Mouse (Mus musculus) liver, embryonic 14.5 days (tissue): ENCODE data around the gene Glyat. TPM values are rescaled to one million over a fixed set of nuclear protein-coding genes. Genes with fewer than 3 reads are reported as not detected.
A peak's percentile ranks its signal among the peaks of the same experiment; 100 is the strongest.

Experiments
- ATAC-seq: fragments of 200-750 bp; cut with Nextera tagmentation; 2 replicates; pipeline ENCODE4 v1.8.0; 2017; ENCODE audit warnings: moderate number of reproducible peaks, mild to moderate bottlenecking, moderate library complexity; ENCODE audit not compliant: insufficient read depth
- DNase-seq, 3 experiments: peaks; one replicate each; pipeline ENCODE4 v3.0.0-alpha.2; 2012 to 2013; ENCODE audit warnings: low read depth in 3 of 3, low spot score in 3 of 3
- H3K27ac ChIP-seq: fragments of 300-500 bp; sonication (generic); 2 replicates; pipeline ENCODE4 v1.5.1; 2014; ENCODE audit warnings: moderate library complexity, mild to moderate bottlenecking, control low read depth, inconsistent platforms
- H3K27me3 ChIP-seq: fragments of 300-500 bp; sonication (generic); 2 replicates; pipeline ENCODE4 v1.6.1; 2014; ENCODE audit warnings: mild to moderate bottlenecking, low read length, moderate library complexity; ENCODE audit not compliant: control insufficient read depth, insufficient read depth
- H3K36me3 ChIP-seq: fragments of 300-500 bp; sonication (generic); replicated peaks from 2 replicates; pipeline ENCODE4 v1.6.1; 2014; ENCODE audit warnings: low read depth; ENCODE audit not compliant: control insufficient read depth, insufficient read depth
- H3K4me1 ChIP-seq, 2 experiments: fragments of 200-500 bp in 1 of 2; fragments of 300-500 bp in 1 of 2; sonication (generic) in 1 of 2; replicated peaks; 2 replicates each; pipeline ENCODE4 v1.6.1; 2012 to 2014; ENCODE audit warnings: antibody characterized with exemption in 1 of 2, inconsistent platforms in 1 of 2, low read length in 1 of 2; ENCODE audit not compliant: control insufficient read depth in 2 of 2, insufficient read depth in 2 of 2
- H3K4me2 ChIP-seq: fragments of 300-500 bp; sonication (generic); 2 replicates; pipeline ENCODE4 v1.6.1; 2014; ENCODE audit warnings: low read depth, mild to moderate bottlenecking, control low read depth, moderate library complexity
- H3K4me3 ChIP-seq, 2 experiments: fragments of 200-500 bp in 1 of 2; fragments of 300-500 bp in 1 of 2; sonication (generic) in 1 of 2; 2 replicates each; pipeline ENCODE4 v1.5.1; 2012 to 2014; ENCODE audit warnings: low read depth in 2 of 2, low read length in 2 of 2, mild to moderate bottlenecking in 2 of 2, control low read depth in 1 of 2, inconsistent platforms in 1 of 2, moderate library complexity in 1 of 2; ENCODE audit not compliant: insufficient read depth in 1 of 2
- H3K9ac ChIP-seq: fragments of 300-500 bp; sonication (generic); replicated peaks from 2 replicates; pipeline ENCODE4 v1.6.1; 2014; ENCODE audit warnings: mild to moderate bottlenecking, control low read depth, moderate library complexity
- H3K9me3 ChIP-seq: fragments of 300-500 bp; sonication (generic); 2 replicates; pipeline ENCODE4 v1.6.1; 2016; ENCODE audit warnings: low read length, mixed read lengths; ENCODE audit not compliant: control insufficient read depth
- CTCF ChIP-seq: IDR thresholded peaks from 2 replicates; pipeline ENCODE4 v1.5.1; 2016; ENCODE audit warnings: antibody characterized with exemption, low read depth, control low read depth
- EP300 ChIP-seq: IDR thresholded peaks from 2 replicates; pipeline ENCODE4 v1.6.1; 2016; ENCODE audit warnings: antibody characterized with exemption, low read depth
- WGBS: fragments of 180-500 bp; shearing (Covaris S2); extraction: QIAGEN DNeasy Blood & Tissue Kit; methylation state at CpG from one replicate; pipeline ENCODE4 v1.1.7; 2014; ENCODE audit not compliant: insufficient replicate concordance; 5-methylcytosine and 5-hydroxymethylcytosine counted together
- polyA plus RNA-seq, 2 experiments: library from polyadenylated mRNA; depleted of rRNA in 1 of 2; stranded (reverse) in 1 of 2; unstranded in 1 of 2; fragments of >200 nt; fragmentation: Nextera tagmentation in 1 of 2; extraction: Ambion mirVana in 1 of 2; gene quantifications; 2 replicates each; pipeline versions ENCODE4 v1.2.1 to v1.2.3; 2012 to 2014

Gene Glyat
- polyA plus RNA-seq (2012; rRNA removed) (0.15 and 0.19 TPM in 2 replicates), polyA plus RNA-seq (2014; fragmentation: Nextera tagmentation; extraction: Ambion mirVana) (0.38 and 0.48 TPM in 2 replicates)

- H3K27ac ChIP-seq, result no peak within 1 kb of the TSS
- H3K4me1 ChIP-seq, result no peaks in the 10 kb centered on the region
- ATAC-seq (no peak), DNase-seq (no peak)
- no peak within 1 kb of the TSS for H3K4me3 ChIP-seq
- no peaks in the 10 kb centered on the region for H3K36me3 ChIP-seq
- H3K9ac ChIP-seq, result no peak within 1 kb of the TSS
- H3K27me3 ChIP-seq, result no peaks in the 10 kb centered on the region
- 46% methylated on average over 4 of the region's 4 CpGs for WGBS
- no peaks in the 10 kb centered on the region for H3K9me3 ChIP-seq
- no peak within 1 kb of the TSS for H3K4me2 ChIP-seq
- no peak for TF ChIP-seq CTCF
- TF ChIP-seq EP300, result no peak
These were observed at the start of gene Glyat for GRCm38 (mm10) chr19:12633176-12633575. Glyat (plus strand) TSS chr19:12633308.

DNA sequence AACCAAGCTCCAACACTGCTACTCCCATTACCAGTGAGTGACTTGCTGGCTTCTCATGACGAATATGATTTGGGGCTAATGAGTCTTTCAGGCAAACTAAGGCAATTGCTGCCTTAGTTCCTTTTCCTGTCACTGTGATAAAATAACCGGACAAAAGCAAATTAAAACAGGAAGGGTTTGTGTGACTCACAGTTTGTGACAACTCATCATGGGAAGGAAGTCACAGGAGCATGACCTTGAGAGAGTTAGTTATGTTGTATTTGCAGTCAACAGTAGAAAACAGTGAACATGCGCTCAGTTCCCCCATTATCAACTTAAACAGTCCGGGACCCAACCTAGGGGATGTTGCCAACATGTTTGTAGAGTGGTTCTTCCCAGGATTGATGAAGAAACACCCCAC is 47.8 kb upstream of the Glyat start:
- Histone ChIP-seq H3K36me3 (peaks cover 32% of the 10 kb centered on the region), H3K4me2 (no peak overlapping the region), H3K4me1 (0 out of 4 replicates have a peak, but pooled peaks cover 0 to 2% of the 10 kb centered on the region in 2 experiments), H3K27ac (no peak overlapping the region), H3K9ac (no peak overlapping the region), H3K27me3 (no peaks in the 10 kb centered on the region), H3K9me3 (no peaks in the 10 kb centered on the region), H3K4me3 (no peak overlapping the region)
- TF ChIP-seq EP300 (no peak), CTCF (no peak)
- WGBS, result 51% methylated on average over 4 of the region's 4 CpGs
- no peak for ATAC-seq
- no peak for DNase-seq

DNA sequence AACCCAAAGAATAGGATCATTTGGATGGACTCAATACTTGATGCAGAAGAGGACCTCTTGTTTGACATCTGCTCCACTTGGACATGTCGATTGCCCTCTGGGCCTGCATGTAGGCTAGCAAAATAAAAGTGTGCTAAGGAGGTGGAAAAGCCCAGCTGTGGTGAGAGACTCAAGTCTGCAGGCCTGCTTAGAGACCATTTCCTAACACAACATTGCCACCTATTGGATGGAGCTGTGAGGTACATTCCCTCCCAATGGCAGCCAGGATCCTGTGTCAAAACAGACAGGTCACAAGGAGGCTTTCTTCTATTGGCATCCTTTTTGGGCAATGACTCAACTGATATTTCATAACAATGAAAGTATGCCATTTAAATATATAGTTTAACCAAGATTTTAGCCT is 41.2 kb upstream of the Glyat start:
- no peak overlapping the region for H3K4me3 ChIP-seq
- no peak overlapping the region for H3K9ac ChIP-seq
- TF ChIP-seq EP300, result no peak
- TF ChIP-seq CTCF, result peak; percentile 85
- DNase-seq (peak in 1 of 3 experiments; percentile 32), ATAC-seq (peak; percentile 36; the same call in 1 of the 2 replicates)
- no peaks in the 10 kb centered on the region for H3K4me1 ChIP-seq
- H3K36me3 ChIP-seq, result peaks cover 10% of the 10 kb centered on the region
- no peaks in the 10 kb centered on the region; the same call in 1 of the 2 replicates for H3K27me3 ChIP-seq
- WGBS, result 17% methylated on average over 1 of the region's 1 CpGs
- no peak overlapping the region for H3K4me2 ChIP-seq
- no peaks in the 10 kb centered on the region for H3K9me3 ChIP-seq
- H3K27ac ChIP-seq, result no peak overlapping the region

DNA sequence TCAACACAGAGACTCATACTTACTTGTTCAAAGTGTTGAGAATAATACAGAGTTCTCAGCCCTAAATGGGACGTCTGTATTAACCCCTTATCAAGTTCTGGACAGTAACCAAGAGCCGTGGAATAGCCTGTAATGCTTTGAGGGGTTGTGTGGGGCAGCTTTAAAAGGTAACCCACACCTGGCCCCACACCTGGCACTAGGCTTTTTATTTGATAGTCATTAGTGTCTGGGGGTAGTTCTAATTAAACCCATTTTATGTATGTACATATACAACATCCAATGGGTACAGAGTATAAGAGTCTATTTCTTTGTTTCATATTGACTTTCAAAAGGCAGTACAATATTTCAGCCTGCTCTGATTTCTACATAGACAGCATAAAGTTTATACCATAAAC is 38.0 kb upstream of the Glyat start:
- Histone ChIP-seq H3K4me3 (no peak overlapping the region), H3K36me3 (peaks cover 2% of the 10 kb centered on the region; the same call in 1 of the 2 replicates), H3K4me1 (no peaks in the 10 kb centered on the region), H3K27ac (no peak overlapping the region), H3K4me2 (peak overlapping the region; percentile 72), H3K9ac (no peak overlapping the region), H3K27me3 (no peaks in the 10 kb centered on the region; the same call in 1 of the 2 replicates), H3K9me3 (no peaks in the 10 kb centered on the region)
- ATAC-seq (no peak), DNase-seq (no peak)
- TF ChIP-seq EP300, result no peak
- no peak for TF ChIP-seq CTCF
- 48% methylated on average over 2 of the region's 2 CpGs for WGBS

DNA sequence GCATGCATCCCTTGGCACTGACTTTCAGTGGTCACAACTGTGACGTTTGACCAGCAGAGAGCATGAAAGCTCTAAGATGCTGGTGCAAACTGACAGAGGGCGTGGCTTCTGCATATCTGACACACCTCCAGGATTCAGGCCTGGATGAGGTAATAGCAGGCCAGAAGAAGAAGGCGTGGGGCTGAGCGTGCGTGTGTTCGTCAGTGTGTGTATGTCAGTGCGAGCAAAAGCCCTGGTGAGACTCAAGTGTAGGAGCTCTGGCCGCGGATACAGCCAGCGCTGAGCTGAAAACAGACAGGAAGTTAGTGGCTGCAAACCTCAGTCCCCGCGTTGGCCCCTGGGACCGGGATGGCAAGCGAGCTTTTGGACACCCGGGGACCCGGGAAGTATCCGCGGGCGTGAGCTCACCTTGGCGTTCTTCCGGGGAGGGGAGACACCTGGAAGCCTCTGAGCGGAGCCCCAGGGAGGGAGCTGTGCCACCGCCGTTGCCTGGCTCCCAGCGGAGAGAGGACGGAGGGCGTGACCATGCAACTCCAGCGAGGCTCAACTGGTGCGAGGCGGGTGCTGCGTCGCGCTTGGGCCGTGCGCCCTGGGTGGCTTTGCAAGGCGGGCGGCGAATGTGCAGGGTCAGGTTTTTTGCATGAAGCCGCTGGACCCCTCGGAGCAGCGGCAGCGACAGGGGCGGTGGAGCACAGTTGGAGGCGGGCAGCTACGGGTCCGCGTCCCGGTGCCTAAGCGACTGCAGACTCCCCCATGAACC is 37.4 kb upstream of the Glyat start:
- Histone ChIP-seq H3K36me3 (peaks cover 2% of the 10 kb centered on the region; the same call in 1 of the 2 replicates), H3K9ac (peak overlapping the region; percentile 31), H3K4me2 (peak overlapping the region; percentile 72), H3K27me3 (no peaks in the 10 kb centered on the region; the same call in 1 of the 2 replicates), H3K4me1 (no peaks in the 10 kb centered on the region), H3K27ac (no peak overlapping the region), H3K4me3 (peak overlapping the region; percentile 57 to 65), H3K9me3 (no peaks in the 10 kb centered on the region)
- TF ChIP-seq EP300, result no peak
- TF ChIP-seq CTCF, result peak; percentile 56
- WGBS, result under 1% methylated on average over 49 of the region's 49 CpGs
- ATAC-seq (peak; percentile 75), DNase-seq (peak; percentile 37 to 45 (median 40))
